Mouse (Mus musculus) limb, embryonic 11.5 days (tissue): Measurements from ENCODE around the gene Rsph6a. TPM values are rescaled to one million over a fixed set of nuclear protein-coding genes. Genes with fewer than 3 reads are reported as not detected.

Experiments
- ATAC-seq: fragments of 200-750 bp; cut with Nextera tagmentation; 2 replicates; pipeline ENCODE4 v1.8.0; 2017; ENCODE audit warnings: low read depth; ENCODE audit not compliant: insufficient number of reproducible peaks, low FRiP score, low TSS enrichment
- DNase-seq: peaks from one replicate; pipeline ENCODE4 v3.0.0-alpha.2; 2015; ENCODE audit warnings: low spot score
- H3K27ac ChIP-seq: fragments of 300-500 bp; sonication (generic); replicated peaks from 2 replicates; pipeline ENCODE4 v1.5.1; 2014; ENCODE audit warnings: low read depth, mild to moderate bottlenecking, low read length
- H3K27me3 ChIP-seq: fragments of 300-500 bp; sonication (generic); 2 replicates; pipeline ENCODE4 v1.6.1; 2014; ENCODE audit warnings: mild to moderate bottlenecking, low read length, mixed read lengths; ENCODE audit not compliant: control insufficient read depth, insufficient read depth
- H3K36me3 ChIP-seq: fragments of 300-500 bp; sonication (generic); 2 replicates; pipeline ENCODE4 v1.6.1; 2014; ENCODE audit warnings: mild to moderate bottlenecking, low read length, moderate library complexity, mixed read lengths; ENCODE audit not compliant: control insufficient read depth, insufficient read depth
- H3K4me1 ChIP-seq: fragments of 300-500 bp; sonication (generic); 2 replicates; pipeline ENCODE4 v1.6.1; 2014; ENCODE audit warnings: low read length, mixed read lengths; ENCODE audit not compliant: control insufficient read depth, insufficient read depth
- H3K4me2 ChIP-seq: fragments of 300-500 bp; sonication (generic); 2 replicates; pipeline ENCODE4 v1.6.1; 2014; ENCODE audit warnings: low read depth, mild to moderate bottlenecking, moderate library complexity; ENCODE audit not compliant: severe bottlenecking
- H3K4me3 ChIP-seq: fragments of 300-500 bp; sonication (generic); 2 replicates; pipeline ENCODE4 v1.5.1; 2014; ENCODE audit warnings: low read depth, low read length
- H3K9ac ChIP-seq: fragments of 300-500 bp; sonication (generic); 2 replicates; pipeline ENCODE4 v1.6.1; 2014; ENCODE audit warnings: mild to moderate bottlenecking, low read length
- H3K9me3 ChIP-seq: fragments of 300-500 bp; sonication (generic); 2 replicates; pipeline ENCODE4 v1.6.1; 2016; ENCODE audit warnings: low read length; ENCODE audit not compliant: control insufficient read depth
- WGBS: fragments of 180-500 bp; shearing (Covaris S2); extraction: QIAGEN DNeasy Blood & Tissue Kit; methylation state at CpG from one replicate; pipeline ENCODE4 v1.1.7; 2014; 5-methylcytosine and 5-hydroxymethylcytosine counted together
- polyA plus RNA-seq: library from polyadenylated mRNA; unstranded; fragments of >200 nt; fragmentation: Nextera tagmentation; extraction: Ambion mirVana; gene quantifications from 2 replicates; pipeline ENCODE4 v1.2.1, GENCODE M21; 2014

Rsph6a gene
- polyA plus RNA-seq, result not detected in 2 replicates

- Histone ChIP-seq H3K27ac (no peak within 1 kb of the TSS), H3K9me3 (no peaks in the 10 kb centered on the region; the same call in 1 of the 2 replicates), H3K36me3 (peaks cover 15% of the 10 kb centered on the region), H3K4me3 (no peak within 1 kb of the TSS), H3K9ac (no peak within 1 kb of the TSS), H3K4me2 (peak within 1 kb of the TSS; percentile 12; the same call in 1 of the 2 replicates), H3K4me1 (no peaks in the 10 kb centered on the region), H3K27me3 (no peaks in the 10 kb centered on the region)
- DNase-seq, result peak; percentile 86
- 26% methylated on average over 33 of the region's 33 CpGs for WGBS
- ATAC-seq, result peak; percentile 49; the same call in 1 of the 2 replicates
These were observed at the start of gene Rsph6a for GRCm38 (mm10) chr7:19054047-19054776. Rsph6a (plus strand) TSS chr7:19054690.

- Histone ChIP-seq H3K4me1 (peaks cover 23% of the 10 kb centered on the region), H3K4me3 (peak overlapping the region; percentile 17; the same call in 1 of the 2 replicates), H3K27ac (no peak overlapping the region), H3K36me3 (peaks cover 15% of the 10 kb centered on the region), H3K27me3 (no peaks in the 10 kb centered on the region), H3K9me3 (no peaks in the 10 kb centered on the region), H3K9ac (no peak overlapping the region), H3K4me2 (peak overlapping the region; percentile 94)
- no peak for ATAC-seq
- 88% methylated on average over 34 of the region's 34 CpGs for WGBS
- no peak for DNase-seq
These were observed 48.9 kb upstream of the Rsph6a start for GRCm38 (mm10) chr7:19005417-19006121.

- Histone ChIP-seq H3K4me2 (no peak overlapping the region; the same call in none of the 2 replicates), H3K4me1 (peaks cover 23% of the 10 kb centered on the region), H3K9ac (no peak overlapping the region), H3K4me3 (no peak overlapping the region), H3K36me3 (peaks cover 15% of the 10 kb centered on the region), H3K27me3 (no peaks in the 10 kb centered on the region), H3K27ac (no peak overlapping the region), H3K9me3 (no peaks in the 10 kb centered on the region)
- DNase-seq, result peak; percentile 92
- ATAC-seq, result no peak
- WGBS, result 6% methylated on average over 12 of the region's 12 CpGs
These were observed 48.0 kb upstream of the Rsph6a start for GRCm38 (mm10) chr7:19006476-19006875.

GRCm38 (mm10) chr7:19007026-19007977 is 47.2 kb upstream of the Rsph6a start:
- Histone ChIP-seq H3K36me3 (peaks cover 15% of the 10 kb centered on the region), H3K27me3 (no peaks in the 10 kb centered on the region), H3K4me1 (peaks cover 30% of the 10 kb centered on the region), H3K27ac (no peak overlapping the region), H3K9me3 (no peaks in the 10 kb centered on the region), H3K4me2 (no peak overlapping the region), H3K9ac (no peak overlapping the region), H3K4me3 (no peak overlapping the region)
- WGBS, result 73% methylated on average over 13 of the region's 13 CpGs
- ATAC-seq (no peak), DNase-seq (no peak)

- H3K27ac ChIP-seq, result no peak overlapping the region
- ATAC-seq (no peak), DNase-seq (no peak)
- no peaks in the 10 kb centered on the region for H3K9me3 ChIP-seq
- 82% methylated on average over 7 of the region's 7 CpGs for WGBS
- peaks cover 17% of the 10 kb centered on the region for H3K4me1 ChIP-seq
- no peak overlapping the region for H3K4me2 ChIP-seq
- peaks cover 7% of the 10 kb centered on the region for H3K36me3 ChIP-seq
- H3K9ac ChIP-seq, result no peak overlapping the region
- no peak overlapping the region for H3K4me3 ChIP-seq
- H3K27me3 ChIP-seq, result no peaks in the 10 kb centered on the region
These were observed 43.9 kb upstream of the Rsph6a start for GRCm38 (mm10) chr7:19010581-19010980.

GRCm38 (mm10) chr7:19012025-19012621 is 42.4 kb upstream of the Rsph6a start:
- no peak for ATAC-seq
- Histone ChIP-seq H3K9me3 (no peaks in the 10 kb centered on the region), H3K4me3 (peak overlapping the region; percentile 34)

GRCm38 (mm10) chr7:19012882-19013281 is 41.6 kb upstream of the Rsph6a start:
- Histone ChIP-seq H3K4me3 (no peak overlapping the region), H3K27ac (no peak overlapping the region), H3K9ac (no peak overlapping the region), H3K27me3 (no peaks in the 10 kb centered on the region), H3K36me3 (no peaks in the 10 kb centered on the region; the same call in 1 of the 2 replicates), H3K9me3 (no peaks in the 10 kb centered on the region), H3K4me1 (peaks cover 7% of the 10 kb centered on the region; the same call in 1 of the 2 replicates), H3K4me2 (peak overlapping the region; percentile 77; the same call in 1 of the 2 replicates)
- ATAC-seq, result no peak
- DNase-seq, result no peak
- WGBS, result 55% methylated on average over 2 of the region's 2 CpGs

More at GRCm38 (mm10) chr7:19012025-19012621, 42.4 kb upstream of the Rsph6a start:
- peaks cover 8% of the 10 kb centered on the region for H3K4me1 ChIP-seq
- peaks cover 2% of the 10 kb centered on the region; the same call in 1 of the 2 replicates for H3K36me3 ChIP-seq
- H3K9ac ChIP-seq, result peak overlapping the region; percentile 73
- 1% methylated on average over 30 of the region's 31 CpGs for WGBS
- peak; percentile 50 for DNase-seq
- peak overlapping the region; percentile 77 for H3K4me2 ChIP-seq
- no peaks in the 10 kb centered on the region for H3K27me3 ChIP-seq
- peak overlapping the region; percentile 52; the same call in 1 of the 2 replicates for H3K27ac ChIP-seq
